Mouse (Mus musculus): ENCODE measurements around the gene Ddhd1. TPM values are rescaled to one million over a fixed set of nuclear protein-coding genes. Genes with fewer than 3 reads are reported as not detected.

Gene Ddhd1
- total RNA-seq, 2 experiments from 2014 or later = 42.1 to 89.2 TPM

DNA sequence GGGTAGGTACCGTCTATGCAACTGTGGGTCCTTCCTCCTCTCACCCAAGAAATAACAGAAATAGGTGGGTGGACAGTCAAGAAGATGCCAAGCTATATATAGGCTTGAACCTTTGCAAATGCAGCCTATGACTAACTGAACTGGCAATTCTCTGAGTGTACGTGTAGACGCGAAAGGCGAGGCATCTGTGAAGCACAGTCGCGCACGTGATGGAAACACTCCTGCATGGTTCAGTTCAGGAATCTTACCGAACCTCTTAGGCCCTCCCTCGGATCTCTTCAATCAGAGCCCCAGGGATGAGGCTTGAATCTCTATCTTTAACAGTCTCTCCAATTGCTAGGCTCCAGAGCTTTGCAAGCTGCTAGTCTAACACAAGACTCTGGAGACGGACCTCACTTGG, 10.3 kb downstream of the Ddhd1 start:
- ATAC-seq (replicated peaks; ENCODE audit: low FRiP score, poor library complexity, severe bottlenecking) = no peak

GRCm38 (mm10) chr14:45647175-45647574, 10.8 kb downstream of the Ddhd1 start:
- no peak for ATAC-seq (replicated peaks; ENCODE audit: low FRiP score, poor library complexity, severe bottlenecking)

- ATAC-seq (replicated peaks; ENCODE audit: low FRiP score, poor library complexity, severe bottlenecking) = no peak
Observed at GRCm38 (mm10) chr14:45644786-45645185, 13.2 kb downstream of the Ddhd1 start.

DNA sequence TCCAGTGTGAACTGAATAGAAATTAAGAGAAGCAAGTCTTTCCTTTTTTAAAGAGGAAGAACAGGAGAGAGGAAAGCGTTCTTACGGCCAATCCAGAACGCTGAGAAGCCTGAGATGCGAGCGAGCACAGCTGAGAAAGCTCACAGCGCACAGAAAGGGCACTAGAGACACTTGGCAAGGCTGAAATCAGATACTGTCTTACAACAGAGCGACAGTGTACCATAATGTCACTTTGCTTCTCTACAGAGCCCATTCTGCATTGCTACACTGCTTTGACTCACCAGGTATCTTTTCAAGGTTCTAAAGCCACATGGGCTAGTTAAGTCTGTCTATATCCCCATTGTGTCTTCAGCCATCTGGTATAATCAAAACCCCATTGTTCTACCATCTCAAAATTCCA, 13.7 kb downstream of the Ddhd1 start:
- ATAC-seq (replicated peaks; ENCODE audit: low FRiP score, poor library complexity, severe bottlenecking) = no peak

GRCm38 (mm10) chr14:45643461-45643860, 14.5 kb downstream of the Ddhd1 start:
- no peak for ATAC-seq (replicated peaks; ENCODE audit: low FRiP score, poor library complexity, severe bottlenecking)

DNA sequence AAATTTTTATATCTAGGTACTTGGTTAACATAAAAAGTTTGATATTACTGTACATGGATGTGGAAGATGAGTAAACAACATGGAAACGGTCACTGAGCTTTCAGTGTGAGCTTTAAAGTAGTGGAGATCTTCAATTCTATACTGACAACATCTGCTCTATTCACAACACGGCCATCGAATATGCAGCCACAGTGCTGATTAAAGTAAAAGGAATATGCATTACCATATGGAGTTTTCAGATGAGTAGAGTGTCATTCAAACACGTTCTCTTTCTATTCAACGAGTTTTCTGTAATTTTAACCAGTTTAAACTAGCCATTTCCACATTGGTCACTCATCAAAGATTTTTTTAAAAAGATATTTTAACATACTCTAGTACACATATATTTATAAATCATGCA, 15.1 kb downstream of the Ddhd1 start:
- ATAC-seq (replicated peaks; ENCODE audit: low FRiP score, poor library complexity, severe bottlenecking) = no peak

DNA sequence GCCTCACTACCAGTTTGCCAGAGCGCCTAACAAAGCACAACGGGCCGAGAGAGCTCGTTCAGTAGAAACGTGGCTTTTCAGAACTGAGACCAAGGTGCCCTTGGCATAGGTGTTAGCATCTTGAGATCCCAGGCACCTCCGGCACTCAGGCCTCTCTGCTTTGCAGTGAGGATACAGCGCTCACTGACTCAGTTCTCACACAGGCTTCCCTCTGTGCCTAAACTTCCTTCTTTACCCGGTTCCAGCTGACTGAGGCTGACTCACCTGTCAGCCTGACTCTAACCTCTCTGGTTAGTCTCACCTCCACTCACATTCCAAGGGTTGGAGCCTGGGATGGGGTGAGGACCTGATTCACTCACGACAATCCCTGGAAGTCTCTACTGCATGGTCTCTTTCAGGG, 15.7 kb downstream of the Ddhd1 start:
- no peak for ATAC-seq (replicated peaks; ENCODE audit: low FRiP score, poor library complexity, severe bottlenecking)

DNA sequence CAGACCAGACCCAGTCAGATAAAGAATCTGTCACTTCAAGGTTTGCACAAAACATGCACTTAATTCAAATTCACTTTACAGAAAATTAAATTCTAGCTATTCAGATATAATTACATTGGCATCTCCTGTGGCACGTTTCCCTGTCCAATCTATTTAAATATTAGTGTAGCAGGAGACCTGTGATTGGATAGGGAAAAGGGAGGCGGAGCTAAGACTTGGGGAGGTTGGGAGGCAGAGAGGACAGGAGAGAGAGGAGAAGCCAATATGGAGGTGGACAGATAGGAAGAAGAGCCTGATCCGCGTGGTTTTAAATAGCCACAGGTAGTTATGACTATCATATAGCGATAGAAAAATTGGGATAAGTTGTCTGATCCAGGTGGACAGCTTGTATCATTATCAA, 19.2 kb downstream of the Ddhd1 start:
- no peak for ATAC-seq (replicated peaks; ENCODE audit: low FRiP score, poor library complexity, severe bottlenecking)

GRCm38 (mm10) chr14:45635496-45635895, 22.4 kb downstream of the Ddhd1 start:
- ATAC-seq (replicated peaks; ENCODE audit: low FRiP score, poor library complexity, severe bottlenecking) = no peak

DNA sequence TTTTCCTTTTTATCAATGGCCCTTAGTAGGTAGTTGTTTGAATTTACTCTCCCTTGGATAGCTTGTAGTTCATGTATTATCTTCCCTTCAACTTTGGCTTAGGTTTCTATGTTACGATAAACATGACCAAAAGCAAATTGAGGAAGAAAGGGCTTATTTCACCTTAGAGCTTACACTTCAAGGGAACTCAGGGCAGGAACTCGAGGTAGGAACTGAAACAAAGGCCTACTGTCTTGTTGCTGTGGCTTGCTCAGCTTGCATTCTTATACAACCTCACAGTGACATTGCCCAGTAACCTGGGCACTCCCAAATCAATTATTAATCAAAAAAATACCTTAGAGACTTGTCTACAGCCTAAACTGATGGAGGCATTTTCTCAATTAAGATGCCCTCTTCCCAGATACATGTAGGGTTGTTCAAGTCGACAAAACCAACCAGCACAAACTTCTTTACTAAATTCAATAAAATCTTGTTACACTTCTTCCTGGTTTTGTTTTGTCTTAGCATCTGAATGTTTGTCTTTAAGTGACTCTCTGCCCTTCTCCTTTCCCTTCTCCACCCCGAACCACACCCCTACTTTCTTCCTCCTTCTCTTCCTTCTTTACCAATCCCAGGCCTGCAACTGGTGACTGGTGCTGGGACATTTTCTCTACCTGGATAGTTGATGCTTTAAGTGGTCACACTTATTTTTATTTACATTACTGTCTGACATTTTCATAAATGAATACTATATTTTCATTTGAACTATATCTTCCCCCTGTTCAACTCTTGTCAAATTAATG, 25.0 kb downstream of the Ddhd1 start:
- no peak for ATAC-seq (replicated peaks; ENCODE audit: low FRiP score, poor library complexity, severe bottlenecking)

DNA sequence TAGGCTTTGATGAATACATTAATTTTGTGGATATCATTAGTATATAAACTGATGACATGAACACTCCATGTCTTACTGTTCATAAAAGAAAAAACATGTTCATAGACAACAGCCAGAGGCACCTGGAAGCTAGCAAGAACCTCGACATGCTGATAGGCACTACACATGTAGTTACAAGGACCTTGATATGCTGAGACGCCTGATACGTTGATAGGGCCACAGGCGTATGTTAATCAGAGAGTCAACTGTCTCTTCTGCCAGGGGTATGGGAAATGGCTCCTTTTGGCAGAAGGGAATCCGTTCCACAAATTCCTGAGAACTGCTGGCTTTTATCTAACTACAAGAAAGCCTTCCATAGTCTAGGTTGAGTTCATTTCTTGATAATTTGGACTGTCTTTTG, 27.4 kb downstream of the Ddhd1 start:
- ATAC-seq (replicated peaks; ENCODE audit: low FRiP score, poor library complexity, severe bottlenecking) = no peak

DNA sequence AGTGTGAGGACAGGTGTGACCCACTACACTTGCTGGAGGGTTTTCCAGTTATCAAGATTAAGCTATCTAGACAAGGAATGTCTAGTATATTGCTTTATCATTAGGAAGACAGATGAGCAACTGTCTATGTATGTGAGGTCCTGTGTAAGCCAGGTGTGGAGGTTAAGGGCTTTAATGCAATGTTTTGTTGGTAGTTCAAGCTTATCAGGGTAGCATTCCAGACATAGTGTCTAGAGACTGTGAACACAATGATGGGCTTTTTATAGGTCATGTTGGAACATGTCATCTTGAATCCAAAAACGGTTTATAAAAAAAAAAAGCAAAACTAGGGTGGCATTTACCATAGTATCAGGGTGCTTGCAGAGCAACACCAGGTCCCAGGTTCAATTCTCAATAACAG, 28.0 kb downstream of the Ddhd1 start:
- ATAC-seq (replicated peaks; ENCODE audit: low FRiP score, poor library complexity, severe bottlenecking) = no peak

DNA sequence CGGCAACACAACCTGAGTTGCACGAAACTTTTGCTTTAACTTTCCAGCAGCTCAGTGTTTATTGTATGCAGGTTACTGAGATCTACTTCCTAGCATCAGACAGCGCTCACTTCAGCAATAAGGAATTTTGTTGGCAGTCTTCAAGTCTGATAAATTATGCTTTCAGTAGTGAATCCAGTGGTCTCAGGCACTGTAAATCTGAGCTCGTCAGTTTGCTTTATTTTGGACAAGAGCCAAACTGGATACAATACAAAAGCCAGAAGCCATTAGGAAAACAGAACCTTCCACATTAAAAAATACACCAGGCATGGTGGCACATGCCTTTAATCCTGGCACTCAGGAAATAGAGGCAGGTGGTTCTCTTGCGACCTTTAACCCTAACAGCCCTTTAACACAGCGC, 39.6 kb downstream of the Ddhd1 start:
- ATAC-seq (replicated peaks; ENCODE audit: low FRiP score, poor library complexity, severe bottlenecking) = no peak

GRCm38 (mm10) chr14:45616526-45616925, 41.4 kb downstream of the Ddhd1 start:
- no peak for ATAC-seq (replicated peaks; ENCODE audit: low FRiP score, poor library complexity, severe bottlenecking)

- no peak for ATAC-seq (replicated peaks; ENCODE audit: low FRiP score, poor library complexity, severe bottlenecking)
Observed at GRCm38 (mm10) chr14:45615776-45616175, 42.2 kb downstream of the Ddhd1 start.

GRCm38 (mm10) chr14:45614822-45615221, 43.1 kb downstream of the Ddhd1 start:
- no peak for ATAC-seq (replicated peaks; ENCODE audit: low FRiP score, poor library complexity, severe bottlenecking)

DNA sequence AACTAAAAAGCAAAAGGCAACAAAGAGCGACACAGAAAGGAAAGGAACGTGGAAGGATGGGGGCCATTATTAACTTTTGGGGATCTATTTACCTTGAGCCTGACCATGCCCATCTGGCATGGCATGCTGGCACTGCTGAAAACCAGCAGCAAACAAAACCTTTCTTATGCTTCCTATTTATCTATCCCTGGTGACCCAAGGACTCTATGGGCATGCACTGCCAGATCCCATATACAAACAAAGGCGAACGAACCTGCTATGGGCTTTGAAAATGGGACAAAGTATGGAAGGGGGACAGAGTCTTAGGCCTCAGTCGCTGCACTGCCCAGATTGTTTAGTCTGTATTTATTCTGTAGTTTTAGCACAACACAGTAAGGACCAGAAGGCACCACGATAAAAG, 43.5 kb downstream of the Ddhd1 start:
- ATAC-seq (replicated peaks; ENCODE audit: low FRiP score, poor library complexity, severe bottlenecking) = no peak

GRCm38 (mm10) chr14:45611654-45612053, 46.3 kb downstream of the Ddhd1 start:
- no peak for ATAC-seq (replicated peaks; ENCODE audit: low FRiP score, poor library complexity, severe bottlenecking)

- ATAC-seq (replicated peaks; ENCODE audit: low FRiP score, poor library complexity, severe bottlenecking) = no peak
Observed at GRCm38 (mm10) chr14:45602002-45602401, 55.9 kb downstream of the Ddhd1 start.

DNA sequence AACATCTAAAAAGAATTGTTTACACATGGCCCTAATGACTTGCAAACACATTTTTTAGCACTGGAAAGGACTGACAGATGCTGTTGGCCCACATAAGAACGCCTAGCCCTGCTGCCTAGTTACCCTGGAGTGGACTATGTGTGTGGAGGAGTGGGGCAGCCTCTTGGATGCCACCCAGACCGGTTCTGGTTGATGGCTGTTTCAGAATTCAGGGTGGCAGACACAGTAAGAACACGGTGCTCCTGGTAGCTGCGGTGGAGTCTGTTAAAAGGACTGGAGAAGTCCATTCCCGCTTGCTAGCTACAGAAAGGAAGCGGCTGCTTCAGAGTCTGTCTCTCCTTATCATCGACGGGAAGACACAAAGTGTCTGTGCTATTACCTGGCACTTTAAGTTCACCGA, 57.4 kb downstream of the Ddhd1 start:
- ATAC-seq (replicated peaks; ENCODE audit: low FRiP score, poor library complexity, severe bottlenecking) = no peak

- ATAC-seq (replicated peaks; ENCODE audit: low FRiP score, poor library complexity, severe bottlenecking) = no peak
Observed at GRCm38 (mm10) chr14:45597855-45598254, 60.1 kb downstream of the Ddhd1 start.

DNA sequence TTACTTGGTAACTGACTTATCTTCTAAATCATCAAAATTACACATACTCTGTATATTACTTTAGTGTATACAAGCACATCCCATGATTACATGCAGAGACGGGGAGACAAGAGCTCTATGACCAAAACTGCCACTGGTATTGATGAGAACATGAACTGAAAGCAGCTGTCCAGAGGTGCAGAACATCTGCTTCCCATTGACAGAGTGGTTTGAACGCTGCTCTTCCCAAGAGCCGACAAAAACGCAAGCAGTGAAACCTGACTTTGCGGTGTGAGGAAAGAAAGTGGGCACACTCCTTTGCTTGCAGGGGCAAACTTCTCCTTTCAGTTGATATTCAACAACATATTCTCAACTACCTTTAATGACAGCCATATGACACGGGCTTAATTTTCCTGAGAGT, 64.7 kb downstream of the Ddhd1 start:
- no peak for ATAC-seq (replicated peaks; ENCODE audit: low FRiP score, poor library complexity, severe bottlenecking)
